Mouse (Mus musculus): ENCODE data around the gene Cln3. TPM values are rescaled to one million over a fixed set of nuclear protein-coding genes. Genes with fewer than 3 reads are reported as not detected.

Cln3 gene
- polyA plus RNA-seq, 1 experiment from 2014 or later = 32.7 TPM

- no peaks in the 10 kb centered on the region for H3K36me3 ChIP-seq
- H3K4me3 ChIP-seq = peak overlapping the region; percentile 19
- H3K4me2 ChIP-seq = peak overlapping the region; percentile 44
- peaks cover 15% of the 10 kb centered on the region; the same call in 1 of the 2 replicates for H3K4me1 ChIP-seq
- no peaks in the 10 kb centered on the region for H3K9me3 ChIP-seq
- H3K27me3 ChIP-seq = peaks cover 8% of the 10 kb centered on the region; the same call in 1 of the 2 replicates
- 0 out of 2 replicates have a peak overlapping the region, but pooled peaks have one; percentile 10 for H3K9ac ChIP-seq
- no peak overlapping the region for H3K27ac ChIP-seq
- ATAC-seq (ENCODE audit: insufficient number of reproducible peaks, low FRiP score, low TSS enrichment, low read depth) = 0 out of 2 replicates have a peak, but pooled peaks have one; percentile 11
- WGBS = 10% methylated on average over 16 of the region's 16 CpGs
Measured at GRCm38 (mm10) chr7:126587779-126588178, 2.2 kb upstream of the Cln3 start.

GRCm38 (mm10) chr7:126586839-126587238, 1.2 kb upstream of the Cln3 start:
- ATAC-seq (ENCODE audit: insufficient number of reproducible peaks, low FRiP score, low TSS enrichment, low read depth) = no peak
- Histone ChIP-seq H3K27ac (no peak overlapping the region), H3K9ac (no peak overlapping the region), H3K4me1 (peaks cover 22% of the 10 kb centered on the region), H3K27me3 (peaks cover 8% of the 10 kb centered on the region; the same call in 1 of the 2 replicates), H3K4me2 (no peak overlapping the region), H3K9me3 (no peaks in the 10 kb centered on the region), H3K4me3 (no peak overlapping the region), H3K36me3 (no peaks in the 10 kb centered on the region)
- 54% methylated on average over 8 of the region's 8 CpGs for WGBS

- ATAC-seq (ENCODE audit: insufficient number of reproducible peaks, low FRiP score, low TSS enrichment, low read depth) = no peak
- Histone ChIP-seq H3K9ac (no peak within 1 kb of the TSS), H3K36me3 (0 out of 2 replicates have a peak, but pooled peaks cover 4% of the 10 kb centered on the region), H3K4me3 (peak within 1 kb of the TSS; percentile 61), H3K4me1 (peaks cover 25% of the 10 kb centered on the region), H3K27ac (0 out of 2 replicates have a peak within 1 kb of the TSS, but pooled peaks have one; percentile 91), H3K27me3 (peaks cover 8% of the 10 kb centered on the region; the same call in 1 of the 2 replicates), H3K4me2 (peak within 1 kb of the TSS; percentile 88), H3K9me3 (no peaks in the 10 kb centered on the region)
- WGBS = 72% methylated on average over 8 of the region's 8 CpGs
Measured at GRCm38 (mm10) chr7:126584506-126584977, 1.1 kb downstream of the Cln3 start, which contains the start of gene Apobr. Gene Apobr (plus strand): TSS chr7:126584942.

- H3K9me3 ChIP-seq = no peaks in the 10 kb centered on the region
- H3K4me2 ChIP-seq = peak overlapping the region; percentile 88
- peaks cover 5% of the 10 kb centered on the region for H3K36me3 ChIP-seq
- H3K27me3 ChIP-seq = peaks cover 8% of the 10 kb centered on the region; the same call in 1 of the 2 replicates
- peak overlapping the region; percentile 61 for H3K4me3 ChIP-seq
- no peak overlapping the region for H3K9ac ChIP-seq
- ATAC-seq (ENCODE audit: insufficient number of reproducible peaks, low FRiP score, low TSS enrichment, low read depth) = no peak
- peak overlapping the region; percentile 91 for H3K27ac ChIP-seq
- H3K4me1 ChIP-seq = peaks cover 25% of the 10 kb centered on the region
- 53% methylated on average over 6 of the region's 6 CpGs for WGBS
Measured at GRCm38 (mm10) chr7:126583761-126584160, 1.9 kb downstream of the Cln3 start.

- peak overlapping the region; percentile 91 for H3K27ac ChIP-seq
- H3K4me3 ChIP-seq = peak overlapping the region; percentile 61
- H3K9me3 ChIP-seq = no peaks in the 10 kb centered on the region
- peaks cover 25% of the 10 kb centered on the region for H3K4me1 ChIP-seq
- H3K4me2 ChIP-seq = peak overlapping the region; percentile 88
- peaks cover 8% of the 10 kb centered on the region; the same call in 1 of the 2 replicates for H3K27me3 ChIP-seq
- ATAC-seq (ENCODE audit: insufficient number of reproducible peaks, low FRiP score, low TSS enrichment, low read depth) = peak; percentile 84; the same call in 1 of the 2 replicates
- under 1% methylated on average over 22 of the region's 22 CpGs for whole genome bisulfite sequencing
- H3K36me3 ChIP-seq = peaks cover 10% of the 10 kb centered on the region
- H3K9ac ChIP-seq = peak overlapping the region; percentile 40
Measured at GRCm38 (mm10) chr7:126583251-126583709, 2.3 kb downstream of the Cln3 start.

- H3K4me1 ChIP-seq = peaks cover 20% of the 10 kb centered on the region
- peak overlapping the region; percentile 40 for H3K9ac ChIP-seq
- peak; percentile 30 for ATAC-seq (ENCODE audit: insufficient number of reproducible peaks, low FRiP score, low TSS enrichment, low read depth)
- peak overlapping the region; percentile 88 for H3K4me2 ChIP-seq
- H3K27ac ChIP-seq = peak overlapping the region; percentile 91
- H3K4me3 ChIP-seq = peak overlapping the region; percentile 61
- peaks cover 8% of the 10 kb centered on the region; the same call in 1 of the 2 replicates for H3K27me3 ChIP-seq
- WGBS = 2% methylated on average over 20 of the region's 20 CpGs
- H3K9me3 ChIP-seq = no peaks in the 10 kb centered on the region
- peaks cover 14% of the 10 kb centered on the region for H3K36me3 ChIP-seq
Measured at GRCm38 (mm10) chr7:126582759-126583158, 2.9 kb downstream of the Cln3 start.

- Histone ChIP-seq H3K36me3 (peaks cover 21% of the 10 kb centered on the region), H3K4me1 (peaks cover 17% of the 10 kb centered on the region), H3K4me2 (no peak overlapping the region), H3K27me3 (peaks cover 4% of the 10 kb centered on the region; the same call in 1 of the 2 replicates), H3K9me3 (no peaks in the 10 kb centered on the region), H3K27ac (no peak overlapping the region), H3K9ac (no peak overlapping the region), H3K4me3 (no peak overlapping the region)
- no peak for ATAC-seq (ENCODE audit: insufficient number of reproducible peaks, low FRiP score, low TSS enrichment, low read depth)
- WGBS = 86% methylated on average over 6 of the region's 6 CpGs
Measured at GRCm38 (mm10) chr7:126581661-126582060, 4.0 kb downstream of the Cln3 start.

- Histone ChIP-seq H3K4me3 (no peak overlapping the region), H3K27ac (no peak overlapping the region), H3K9me3 (no peaks in the 10 kb centered on the region), H3K4me1 (peaks cover 17% of the 10 kb centered on the region), H3K4me2 (no peak overlapping the region), H3K27me3 (no peaks in the 10 kb centered on the region), H3K9ac (0 out of 2 replicates have a peak overlapping the region, but pooled peaks have one; percentile 2), H3K36me3 (peaks cover 26% of the 10 kb centered on the region)
- 60% methylated on average over 8 of the region's 8 CpGs for WGBS
- ATAC-seq (ENCODE audit: insufficient number of reproducible peaks, low FRiP score, low TSS enrichment, low read depth) = no peak
Measured at GRCm38 (mm10) chr7:126579172-126579571, 6.4 kb downstream of the Cln3 start.

- Histone ChIP-seq H3K4me3 (no peak overlapping the region), H3K9ac (no peak overlapping the region), H3K4me2 (no peak overlapping the region), H3K4me1 (peaks cover 5% of the 10 kb centered on the region), H3K27me3 (no peaks in the 10 kb centered on the region), H3K9me3 (no peaks in the 10 kb centered on the region), H3K36me3 (peaks cover 33% of the 10 kb centered on the region), H3K27ac (no peak overlapping the region)
- ATAC-seq (ENCODE audit: insufficient number of reproducible peaks, low FRiP score, low TSS enrichment, low read depth) = no peak
- 57% methylated on average over 8 of the region's 8 CpGs for WGBS
Measured at GRCm38 (mm10) chr7:126576946-126577345, 8.7 kb downstream of the Cln3 start.

GRCm38 (mm10) chr7:126566094-126566765, 19.4 kb downstream of the Cln3 start, which contains the start of gene Eif3c:
Gene Eif3c (minus strand): TSS chr7:126566411.
- ATAC-seq (ENCODE audit: insufficient number of reproducible peaks, low FRiP score, low TSS enrichment, low read depth) = peak; percentile 94
- peak within 1 kb of the TSS; percentile 62 for H3K4me2 ChIP-seq
- no peaks in the 10 kb centered on the region for H3K9me3 ChIP-seq
- no peaks in the 10 kb centered on the region for H3K27me3 ChIP-seq
- H3K27ac ChIP-seq = peak within 1 kb of the TSS; percentile 94
- under 1% methylated on average over 46 of the region's 46 CpGs for WGBS
- peak within 1 kb of the TSS; percentile 95 for H3K4me3 ChIP-seq
- peaks cover 35% of the 10 kb centered on the region for H3K36me3 ChIP-seq
- H3K4me1 ChIP-seq = peaks cover 4% of the 10 kb centered on the region; the same call in 1 of the 2 replicates
- peak within 1 kb of the TSS; percentile 89 for H3K9ac ChIP-seq

GRCm38 (mm10) chr7:126565693-126566092, 19.9 kb downstream of the Cln3 start:
- under 1% methylated on average over 28 of the region's 28 CpGs for WGBS
- Histone ChIP-seq H3K4me3 (peak overlapping the region; percentile 95), H3K36me3 (peaks cover 40% of the 10 kb centered on the region), H3K27ac (peak overlapping the region; percentile 94), H3K9ac (peak overlapping the region; percentile 89), H3K27me3 (no peaks in the 10 kb centered on the region), H3K4me2 (peak overlapping the region; percentile 62), H3K4me1 (peaks cover 4% of the 10 kb centered on the region; the same call in 1 of the 2 replicates), H3K9me3 (no peaks in the 10 kb centered on the region)
- no peak for ATAC-seq (ENCODE audit: insufficient number of reproducible peaks, low FRiP score, low TSS enrichment, low read depth)

GRCm38 (mm10) chr7:126556635-126557034, 29.0 kb downstream of the Cln3 start:
- Histone ChIP-seq H3K9ac (no peak overlapping the region), H3K27me3 (no peaks in the 10 kb centered on the region), H3K36me3 (peaks cover 94% of the 10 kb centered on the region), H3K27ac (no peak overlapping the region), H3K9me3 (no peaks in the 10 kb centered on the region), H3K4me1 (no peaks in the 10 kb centered on the region), H3K4me3 (no peak overlapping the region), H3K4me2 (no peak overlapping the region)
- WGBS = 96% methylated on average over 5 of the region's 5 CpGs
- no peak for ATAC-seq (ENCODE audit: insufficient number of reproducible peaks, low FRiP score, low TSS enrichment, low read depth)
